Mouse (Mus musculus): ENCODE results near the gene Mical2. TPM values are rescaled to one million over a fixed set of nuclear protein-coding genes. Genes with fewer than 3 reads are reported as not detected.

Gene Mical2
- 11.0 and 11.5 TPM in 2 replicates for polyA plus RNA-seq (2014; fragmentation: Nextera tagmentation; extraction: Ambion mirVana)

DNA sequence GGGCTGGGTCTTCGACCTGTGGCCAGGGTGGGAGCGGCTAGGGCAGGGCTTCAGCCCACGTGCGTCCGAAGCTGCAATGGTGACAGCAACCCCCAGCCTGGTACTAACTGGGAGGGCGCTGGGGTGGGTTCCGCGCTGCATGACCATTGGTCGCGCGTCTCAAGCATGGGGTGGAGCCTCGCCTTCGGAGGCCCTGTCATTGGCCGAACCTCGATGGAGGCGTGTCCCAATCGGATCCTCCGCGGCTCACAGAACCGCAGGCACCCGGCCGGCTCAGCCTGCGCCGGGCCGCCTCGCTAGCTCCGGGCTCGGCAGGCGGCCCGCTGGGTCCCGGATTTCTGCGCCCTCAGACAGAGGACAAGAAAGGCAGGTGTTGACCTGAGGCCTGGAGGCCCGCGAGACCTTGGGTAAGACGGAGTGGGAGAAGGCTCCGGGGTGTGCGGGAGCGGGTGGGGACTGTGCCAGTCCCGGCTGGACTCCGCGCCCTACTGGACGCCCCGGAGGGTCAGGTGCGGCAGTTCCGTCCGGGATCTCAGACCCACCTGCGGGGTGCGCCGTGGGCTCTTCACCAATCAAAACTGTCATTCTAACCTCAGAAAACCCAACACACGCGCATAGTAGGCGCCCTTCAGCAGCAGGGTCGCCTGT, at the start of gene Mical2:
Gene Mical2, plus strand, starts transcription at position 242 of the 648 bp plus-strand sequence.
- Histone ChIP-seq H3K4me1 (ENCODE audit: control insufficient read depth, insufficient read depth, low read length) (peaks cover 4% of the 10 kb centered on the region; the same call in 1 of the 2 replicates), H3K27me3 (replicated peaks; ENCODE audit: control insufficient read depth, insufficient read depth, low read length) (peaks cover 34% of the 10 kb centered on the region), H3K27ac (replicated peaks; ENCODE audit: low read depth, low read length) (no peak within 1 kb of the TSS), H3K4me3 (ENCODE audit: low read depth, low read length) (peak within 1 kb of the TSS; percentile 57), H3K36me3 (ENCODE audit: control insufficient read depth, insufficient read depth, low read length) (no peaks in the 10 kb centered on the region), H3K9ac (ENCODE audit: low read depth, low read length) (peak within 1 kb of the TSS; percentile 59), H3K4me2 (ENCODE audit: low read depth, low read length) (peak within 1 kb of the TSS; percentile 99), H3K9me3 (ENCODE audit: control insufficient read depth, low read length) (0 out of 2 replicates have a peak, but pooled peaks cover under 1% of the 10 kb centered on the region)
- 0% methylated on average over 28 of the region's 53 CpGs for WGBS
- DNase-seq (ENCODE audit: low spot score) = peak; percentile 96
- ATAC-seq (ENCODE audit: low read depth) = peak; percentile 97

DNA sequence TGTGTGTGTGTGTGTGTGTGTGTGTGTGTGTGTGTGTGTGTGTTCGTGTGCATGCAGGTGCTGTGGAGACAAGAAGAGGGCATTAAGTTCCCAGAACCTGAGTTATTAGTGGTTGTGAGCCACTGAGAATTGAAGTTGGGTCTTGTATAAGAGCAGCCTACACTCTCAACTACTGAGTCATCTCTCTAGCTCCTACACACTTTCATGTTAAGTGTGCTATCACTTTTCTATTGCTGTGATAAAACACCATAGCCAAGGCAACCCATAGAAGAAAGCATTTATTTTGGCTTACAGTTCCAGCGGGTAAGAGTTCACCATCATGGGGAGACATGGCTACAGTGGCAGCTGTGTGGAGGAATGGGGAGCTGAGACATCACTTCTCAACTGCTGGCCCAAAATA, 49.0 kb upstream of the Mical2 start:
- ATAC-seq (ENCODE audit: low read depth) (no peak), DNase-seq (ENCODE audit: low spot score) (no peak)
- WGBS = 88% methylated on average over 2 of the region's 2 CpGs

DNA sequence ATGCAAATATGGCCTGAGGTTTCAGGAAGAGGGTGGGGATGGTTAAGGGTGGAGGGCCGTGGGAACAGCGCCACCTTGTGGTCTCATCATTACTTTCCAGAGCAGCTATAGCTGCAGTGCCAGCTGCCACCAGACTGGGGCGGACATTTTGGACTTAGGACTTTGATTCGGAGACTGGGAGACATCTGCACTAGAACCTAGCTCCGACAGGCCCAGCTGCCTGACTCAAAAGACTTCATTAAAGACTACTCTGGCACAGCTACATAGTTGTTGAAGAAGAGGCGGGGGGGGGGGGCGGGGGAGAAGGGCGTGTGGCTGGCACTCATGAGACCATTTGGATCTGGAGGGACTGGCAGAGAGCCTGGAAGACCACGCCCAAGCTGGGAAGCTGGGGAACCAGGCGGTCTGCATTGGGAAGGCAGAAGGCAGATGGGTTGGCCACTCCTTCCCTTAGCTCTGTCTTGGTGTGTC, 45.4 kb upstream of the Mical2 start:
- no peak overlapping the region for H3K9ac ChIP-seq (ENCODE audit: low read depth, low read length)
- no peaks in the 10 kb centered on the region for H3K9me3 ChIP-seq (ENCODE audit: control insufficient read depth, low read length)
- WGBS = 10% methylated on average over 9 of the region's 10 CpGs
- H3K36me3 ChIP-seq (ENCODE audit: control insufficient read depth, insufficient read depth, low read length) = no peaks in the 10 kb centered on the region
- no peak overlapping the region for H3K27ac ChIP-seq (replicated peaks; ENCODE audit: low read depth, low read length)
- H3K27me3 ChIP-seq (replicated peaks; ENCODE audit: control insufficient read depth, insufficient read depth, low read length) = no peaks in the 10 kb centered on the region
- no peaks in the 10 kb centered on the region for H3K4me1 ChIP-seq (ENCODE audit: control insufficient read depth, insufficient read depth, low read length)
- no peak overlapping the region for H3K4me3 ChIP-seq (ENCODE audit: low read depth, low read length)
- peak overlapping the region; percentile 39 for H3K4me2 ChIP-seq (ENCODE audit: low read depth, low read length)
- DNase-seq (ENCODE audit: low spot score) = peak; percentile 92
- ATAC-seq (ENCODE audit: low read depth) = peak; percentile 89

More for the DNA sequence above, 49.0 kb upstream of the Mical2 start:
- Histone ChIP-seq H3K36me3 (ENCODE audit: control insufficient read depth, insufficient read depth, low read length) (no peaks in the 10 kb centered on the region), H3K27ac (replicated peaks; ENCODE audit: low read depth, low read length) (no peak overlapping the region), H3K27me3 (replicated peaks; ENCODE audit: control insufficient read depth, insufficient read depth, low read length) (no peaks in the 10 kb centered on the region), H3K4me1 (ENCODE audit: control insufficient read depth, insufficient read depth, low read length) (no peaks in the 10 kb centered on the region), H3K9ac (ENCODE audit: low read depth, low read length) (no peak overlapping the region), H3K9me3 (ENCODE audit: control insufficient read depth, low read length) (no peaks in the 10 kb centered on the region), H3K4me3 (ENCODE audit: low read depth, low read length) (no peak overlapping the region), H3K4me2 (ENCODE audit: low read depth, low read length) (no peak overlapping the region)

DNA sequence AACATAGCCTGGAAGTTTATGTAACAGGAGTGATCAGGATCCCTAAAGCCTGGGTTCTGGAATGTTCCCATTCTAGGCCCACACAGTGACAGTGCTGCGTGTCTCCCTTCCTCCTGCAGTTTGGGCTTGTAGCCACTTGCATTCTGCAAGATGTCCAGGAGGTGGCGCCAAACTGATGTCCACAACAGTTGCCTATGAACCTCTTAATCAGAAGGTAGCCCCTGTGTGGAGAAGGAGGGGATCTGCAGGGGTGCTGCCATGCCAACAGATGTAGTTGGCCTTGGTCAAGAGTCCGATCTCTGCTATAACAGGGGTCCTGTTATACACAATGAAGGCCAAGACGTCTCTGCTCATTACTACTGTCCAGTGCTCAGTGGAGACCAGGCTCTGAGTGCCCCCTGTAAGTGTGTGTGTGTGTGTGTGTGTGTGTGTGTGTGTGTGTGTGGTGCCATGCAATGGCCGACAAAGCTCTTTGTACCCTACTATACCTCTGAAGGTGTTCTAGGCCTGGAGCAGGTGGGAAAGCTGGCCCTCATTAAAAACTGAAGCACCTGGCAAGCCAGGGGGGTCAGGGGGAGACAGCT, 42.3 kb upstream of the Mical2 start:
- WGBS = 41% methylated on average over 5 of the region's 5 CpGs

DNA sequence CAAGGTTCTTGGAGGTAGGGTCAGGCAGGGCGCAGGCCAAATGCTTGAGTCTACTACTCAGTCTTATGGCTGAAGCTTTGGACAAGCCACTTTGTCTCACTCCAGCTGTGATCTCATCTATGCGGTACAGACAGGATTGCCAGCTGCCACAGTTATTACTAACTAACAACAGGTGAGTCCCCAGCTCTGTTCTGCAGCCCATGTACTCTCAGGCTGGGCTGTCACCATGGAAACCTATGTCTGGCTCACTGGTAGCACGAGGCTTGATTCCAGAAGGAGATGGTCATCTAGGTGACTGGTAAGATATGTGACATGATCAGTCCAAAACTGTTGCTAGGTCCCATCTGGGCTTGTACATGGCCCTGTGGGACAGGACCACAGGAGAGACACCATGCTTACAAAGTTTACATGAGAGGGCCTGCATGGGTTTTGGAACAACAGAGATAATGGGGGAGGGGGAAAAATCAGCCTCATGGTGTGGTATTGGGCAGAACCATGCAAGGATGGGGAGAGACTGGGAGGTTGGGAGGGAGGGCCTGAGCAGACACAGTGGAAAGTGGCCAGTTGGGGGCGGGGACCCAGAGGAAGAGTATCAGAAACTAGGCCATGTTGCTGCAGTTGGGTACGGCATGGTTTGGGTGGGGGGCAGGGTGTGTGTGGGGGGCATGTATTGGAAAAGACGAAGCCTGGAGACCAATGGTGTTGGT, 41.0 kb upstream of the Mical2 start:
- DNase-seq (ENCODE audit: low spot score) (no peak), ATAC-seq (ENCODE audit: low read depth) (no peak)
- Histone ChIP-seq H3K27me3 (replicated peaks; ENCODE audit: control insufficient read depth, insufficient read depth, low read length) (no peaks in the 10 kb centered on the region), H3K4me2 (ENCODE audit: low read depth, low read length) (no peak overlapping the region), H3K9ac (ENCODE audit: low read depth, low read length) (no peak overlapping the region), H3K4me3 (ENCODE audit: low read depth, low read length) (no peak overlapping the region), H3K9me3 (ENCODE audit: control insufficient read depth, low read length) (no peaks in the 10 kb centered on the region), H3K4me1 (ENCODE audit: control insufficient read depth, insufficient read depth, low read length) (peaks cover 6% of the 10 kb centered on the region; the same call in 1 of the 2 replicates), H3K36me3 (ENCODE audit: control insufficient read depth, insufficient read depth, low read length) (no peaks in the 10 kb centered on the region), H3K27ac (replicated peaks; ENCODE audit: low read depth, low read length) (no peak overlapping the region)
- WGBS = 69% methylated on average over 6 of the region's 6 CpGs

More for the DNA sequence above, 42.3 kb upstream of the Mical2 start:
- Histone ChIP-seq H3K4me3 (ENCODE audit: low read depth, low read length) (no peak overlapping the region), H3K4me1 (ENCODE audit: control insufficient read depth, insufficient read depth, low read length) (peaks cover 5% of the 10 kb centered on the region; the same call in 1 of the 2 replicates), H3K9ac (ENCODE audit: low read depth, low read length) (no peak overlapping the region), H3K4me2 (ENCODE audit: low read depth, low read length) (no peak overlapping the region), H3K36me3 (ENCODE audit: control insufficient read depth, insufficient read depth, low read length) (no peaks in the 10 kb centered on the region), H3K27ac (replicated peaks; ENCODE audit: low read depth, low read length) (no peak overlapping the region), H3K9me3 (ENCODE audit: control insufficient read depth, low read length) (no peaks in the 10 kb centered on the region), H3K27me3 (replicated peaks; ENCODE audit: control insufficient read depth, insufficient read depth, low read length) (no peaks in the 10 kb centered on the region)
- peak; percentile 86 for DNase-seq (ENCODE audit: low spot score)
- peak; percentile 35; the same call in 1 of the 2 replicates for ATAC-seq (ENCODE audit: low read depth)

DNA sequence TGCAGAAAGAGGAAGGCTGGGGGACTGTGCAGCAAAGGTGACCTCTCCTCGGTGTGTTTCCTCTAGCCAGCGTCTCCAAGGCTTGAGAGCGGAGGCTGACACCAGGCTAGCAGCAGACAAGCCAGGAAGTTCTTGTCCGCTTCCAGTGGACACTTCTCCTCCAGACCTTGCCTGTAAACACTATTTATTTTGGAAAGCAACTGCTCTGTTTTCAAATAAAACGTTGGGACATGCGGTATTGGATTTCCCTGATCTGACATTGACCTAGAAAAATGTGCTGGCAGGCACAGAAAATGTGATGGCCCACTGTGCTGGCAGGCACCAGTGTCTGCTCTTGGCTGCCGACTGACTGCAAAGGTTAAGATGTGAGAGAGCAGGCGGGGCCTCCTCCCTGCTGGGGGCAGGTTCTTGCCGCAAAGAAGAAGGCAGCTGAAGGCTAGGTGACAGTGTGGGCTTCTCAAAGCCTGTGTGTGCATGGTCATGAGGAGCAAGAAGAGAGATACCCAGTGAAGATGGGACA, 40.4 kb upstream of the Mical2 start:
- peaks cover 6% of the 10 kb centered on the region; the same call in 1 of the 2 replicates for H3K4me1 ChIP-seq (ENCODE audit: control insufficient read depth, insufficient read depth, low read length)
- H3K9ac ChIP-seq (ENCODE audit: low read depth, low read length) = no peak overlapping the region
- no peaks in the 10 kb centered on the region for H3K36me3 ChIP-seq (ENCODE audit: control insufficient read depth, insufficient read depth, low read length)
- no peak overlapping the region for H3K27ac ChIP-seq (replicated peaks; ENCODE audit: low read depth, low read length)
- no peaks in the 10 kb centered on the region for H3K27me3 ChIP-seq (replicated peaks; ENCODE audit: control insufficient read depth, insufficient read depth, low read length)
- no peak for DNase-seq (ENCODE audit: low spot score)
- ATAC-seq (ENCODE audit: low read depth) = no peak
- H3K4me2 ChIP-seq (ENCODE audit: low read depth, low read length) = no peak overlapping the region
- no peaks in the 10 kb centered on the region for H3K9me3 ChIP-seq (ENCODE audit: control insufficient read depth, low read length)
- H3K4me3 ChIP-seq (ENCODE audit: low read depth, low read length) = no peak overlapping the region
- WGBS = 63% methylated on average over 9 of the region's 9 CpGs

DNA sequence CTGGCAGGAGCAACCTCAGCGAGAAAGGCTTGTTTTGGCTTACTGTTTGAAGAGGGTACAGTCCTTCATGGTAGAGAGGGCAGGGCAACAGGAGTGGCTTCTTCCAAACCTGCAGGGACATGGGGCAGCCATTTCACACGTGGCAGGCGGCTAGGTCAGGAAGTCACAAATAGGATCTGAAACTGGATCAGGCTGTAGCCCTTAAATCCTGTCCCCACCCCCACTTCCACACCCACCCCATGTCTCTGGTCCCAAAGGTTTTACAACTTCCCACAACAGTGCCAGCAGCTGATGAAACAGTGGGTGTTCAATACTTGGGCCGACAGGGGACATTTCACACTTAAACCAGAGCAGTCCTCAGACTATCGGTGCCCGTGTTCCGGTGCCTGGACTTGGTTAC, 38.8 kb upstream of the Mical2 start:
- Histone ChIP-seq H3K9me3 (ENCODE audit: control insufficient read depth, low read length) (no peaks in the 10 kb centered on the region), H3K27me3 (replicated peaks; ENCODE audit: control insufficient read depth, insufficient read depth, low read length) (no peaks in the 10 kb centered on the region), H3K36me3 (ENCODE audit: control insufficient read depth, insufficient read depth, low read length) (no peaks in the 10 kb centered on the region), H3K4me1 (ENCODE audit: control insufficient read depth, insufficient read depth, low read length) (peaks cover 6% of the 10 kb centered on the region; the same call in 1 of the 2 replicates), H3K9ac (ENCODE audit: low read depth, low read length) (no peak overlapping the region), H3K4me2 (ENCODE audit: low read depth, low read length) (no peak overlapping the region), H3K27ac (replicated peaks; ENCODE audit: low read depth, low read length) (no peak overlapping the region), H3K4me3 (ENCODE audit: low read depth, low read length) (no peak overlapping the region)
- DNase-seq (ENCODE audit: low spot score) = no peak
- no peak for ATAC-seq (ENCODE audit: low read depth)
- WGBS = 85% methylated on average over 7 of the region's 7 CpGs

Measured in embryonic facial prominence, embryonic 14.5 days (tissue).